Mouse (Mus musculus) thymus, postnatal 14 days (tissue): Measurements from ENCODE around the gene Fhit.

Experiments
- DNase-seq: peaks from one replicate; pipeline ENCODE4 v3.0.0; 2021

Fhit gene

GRCm38 (mm10) chr14:10122176-10122575 lies 1039.7 kb downstream of the Fhit start:
- no peak for DNase-seq

- DNase-seq, result no peak
These were observed 1065.6 kb downstream of the Fhit start for GRCm38 (mm10) chr14:10096236-10096635.

- DNase-seq, result no peak
These were observed 1082.8 kb downstream of the Fhit start for GRCm38 (mm10) chr14:10079062-10079461.

- DNase-seq, result no peak
These were observed 1111.9 kb downstream of the Fhit start for GRCm38 (mm10) chr14:10049947-10050346.

GRCm38 (mm10) chr14:10047123-10047783 lies 1114.6 kb downstream of the Fhit start:
- no peak for DNase-seq

GRCm38 (mm10) chr14:10046336-10047122 lies 1115.3 kb downstream of the Fhit start:
- no peak for DNase-seq

GRCm38 (mm10) chr14:10038021-10038420 lies 1123.8 kb downstream of the Fhit start:
- DNase-seq, result no peak

GRCm38 (mm10) chr14:10036685-10037215 lies 1125.1 kb downstream of the Fhit start:
- no peak for DNase-seq

- no peak for DNase-seq
These were observed 1126.2 kb downstream of the Fhit start for GRCm38 (mm10) chr14:10035682-10036081.

GRCm38 (mm10) chr14:10035270-10035669 lies 1126.6 kb downstream of the Fhit start:
- no peak for DNase-seq

GRCm38 (mm10) chr14:10023382-10023781 lies 1138.5 kb downstream of the Fhit start:
- no peak for DNase-seq

- no peak for DNase-seq
These were observed 1139.5 kb downstream of the Fhit start for GRCm38 (mm10) chr14:10022304-10022703.

- no peak for DNase-seq
These were observed 1141.3 kb downstream of the Fhit start for GRCm38 (mm10) chr14:10020400-10021140.

GRCm38 (mm10) chr14:10013817-10014266 lies 1148.0 kb downstream of the Fhit start:
- DNase-seq, result no peak

GRCm38 (mm10) chr14:10013003-10013816 lies 1148.6 kb downstream of the Fhit start:
- no peak for DNase-seq

GRCm38 (mm10) chr14:10006278-10006677 lies 1155.6 kb downstream of the Fhit start:
- DNase-seq, result no peak

- DNase-seq, result no peak
These were observed 1158.0 kb downstream of the Fhit start for GRCm38 (mm10) chr14:10003847-10004246.

GRCm38 (mm10) chr14:9990677-9991076 lies 1171.2 kb downstream of the Fhit start:
- no peak for DNase-seq

GRCm38 (mm10) chr14:9976934-9977510 lies 1184.8 kb downstream of the Fhit start:
- DNase-seq, result no peak

GRCm38 (mm10) chr14:9974402-9974801 lies 1187.4 kb downstream of the Fhit start:
- no peak for DNase-seq

- no peak for DNase-seq
These were observed 1198.0 kb downstream of the Fhit start for GRCm38 (mm10) chr14:9963853-9964252.

GRCm38 (mm10) chr14:9960396-9960795 lies 1201.4 kb downstream of the Fhit start:
- DNase-seq, result no peak
